Mouse (Mus musculus) limb, embryonic 11.5 days (tissue): ENCODE results near the gene Gm13283. TPM values are rescaled to one million over a fixed set of nuclear protein-coding genes. Genes with fewer than 3 reads are reported as not detected.
"Not testable (repeated sequence)": the region's sequence is repeated elsewhere in the genome, so short reads cannot be mapped to it uniquely, and the experiment has no call there.

ENCODE experiments used
- ATAC-seq: fragments of 200-750 bp; cut with Nextera tagmentation; 2 replicates; pipeline ENCODE4 v1.8.0; 2017; ENCODE audit warnings: low read depth; ENCODE audit not compliant: insufficient number of reproducible peaks, low FRiP score, low TSS enrichment
- DNase-seq: peaks from one replicate; pipeline ENCODE4 v3.0.0-alpha.2; 2015; ENCODE audit warnings: low spot score
- H3K27ac ChIP-seq: fragments of 300-500 bp; sonication (generic); replicated peaks from 2 replicates; pipeline ENCODE4 v1.5.1; 2014; ENCODE audit warnings: low read depth, mild to moderate bottlenecking, low read length
- H3K27me3 ChIP-seq: fragments of 300-500 bp; sonication (generic); 2 replicates; pipeline ENCODE4 v1.6.1; 2014; ENCODE audit warnings: mild to moderate bottlenecking, low read length, mixed read lengths; ENCODE audit not compliant: control insufficient read depth, insufficient read depth
- H3K36me3 ChIP-seq: fragments of 300-500 bp; sonication (generic); 2 replicates; pipeline ENCODE4 v1.6.1; 2014; ENCODE audit warnings: mild to moderate bottlenecking, low read length, moderate library complexity, mixed read lengths; ENCODE audit not compliant: control insufficient read depth, insufficient read depth
- H3K4me1 ChIP-seq: fragments of 300-500 bp; sonication (generic); 2 replicates; pipeline ENCODE4 v1.6.1; 2014; ENCODE audit warnings: low read length, mixed read lengths; ENCODE audit not compliant: control insufficient read depth, insufficient read depth
- H3K4me2 ChIP-seq: fragments of 300-500 bp; sonication (generic); 2 replicates; pipeline ENCODE4 v1.6.1; 2014; ENCODE audit warnings: low read depth, mild to moderate bottlenecking, moderate library complexity; ENCODE audit not compliant: severe bottlenecking
- H3K4me3 ChIP-seq: fragments of 300-500 bp; sonication (generic); 2 replicates; pipeline ENCODE4 v1.5.1; 2014; ENCODE audit warnings: low read depth, low read length
- H3K9ac ChIP-seq: fragments of 300-500 bp; sonication (generic); 2 replicates; pipeline ENCODE4 v1.6.1; 2014; ENCODE audit warnings: mild to moderate bottlenecking, low read length
- H3K9me3 ChIP-seq: fragments of 300-500 bp; sonication (generic); 2 replicates; pipeline ENCODE4 v1.6.1; 2016; ENCODE audit warnings: low read length; ENCODE audit not compliant: control insufficient read depth
- WGBS: fragments of 180-500 bp; shearing (Covaris S2); extraction: QIAGEN DNeasy Blood & Tissue Kit; methylation state at CpG from one replicate; pipeline ENCODE4 v1.1.7; 2014; 5-methylcytosine and 5-hydroxymethylcytosine counted together
- polyA plus RNA-seq: library from polyadenylated mRNA; unstranded; fragments of >200 nt; fragmentation: Nextera tagmentation; extraction: Ambion mirVana; gene quantifications from 2 replicates; pipeline ENCODE4 v1.2.1, GENCODE M21; 2014

Gene Gm13283
- polyA plus RNA-seq: 0.13 TPM in 1 of 2 replicates, not detected in the other

GRCm38 (mm10) chr4:88759610-88760268 is at the start of gene Gm13283:
Gene Gm13283 (plus strand): TSS chr4:88760119.
- H3K27ac ChIP-seq, H3K4me1 ChIP-seq, DNase-seq, H3K9me3 ChIP-seq, H3K4me3 ChIP-seq, H3K27me3 ChIP-seq, H3K36me3 ChIP-seq, ATAC-seq, H3K9ac ChIP-seq: not testable (repeated sequence)
- WGBS: 26% methylated on average over 6 of the region's 14 CpGs
- peak within 1 kb of the TSS; percentile 17; the same call in 1 of the 2 replicates for H3K4me2 ChIP-seq

GRCm38 (mm10) chr4:88714281-88714680 is 45.6 kb upstream of the Gm13283 start:
- ATAC-seq (no peak), DNase-seq (no peak)
- Histone ChIP-seq H3K4me1 (peaks cover 5% of the 10 kb centered on the region; the same call in 1 of the 2 replicates), H3K9me3 (0 out of 2 replicates have a peak, but pooled peaks cover 2% of the 10 kb centered on the region), H3K4me3 (no peak overlapping the region), H3K27me3 (no peaks in the 10 kb centered on the region), H3K9ac (no peak overlapping the region), H3K36me3 (peaks cover 4% of the 10 kb centered on the region; the same call in 1 of the 2 replicates), H3K4me2 (no peak overlapping the region), H3K27ac (no peak overlapping the region)
- 85% methylated on average over 1 of the region's 1 CpGs for WGBS

GRCm38 (mm10) chr4:88715059-88715458 is 44.9 kb upstream of the Gm13283 start:
- H3K4me1 ChIP-seq: peaks cover 6% of the 10 kb centered on the region; the same call in 1 of the 2 replicates
- H3K4me3 ChIP-seq: no peak overlapping the region
- H3K9ac ChIP-seq: no peak overlapping the region
- H3K4me2 ChIP-seq: no peak overlapping the region
- 0 out of 2 replicates have a peak, but pooled peaks cover 2% of the 10 kb centered on the region for H3K9me3 ChIP-seq
- peaks cover 4% of the 10 kb centered on the region; the same call in 1 of the 2 replicates for H3K36me3 ChIP-seq
- H3K27ac ChIP-seq: no peak overlapping the region
- H3K27me3 ChIP-seq: no peaks in the 10 kb centered on the region
- DNase-seq: no peak
- no peak for ATAC-seq

GRCm38 (mm10) chr4:88718715-88719114 is 41.2 kb upstream of the Gm13283 start:
- Histone ChIP-seq H3K36me3 (peaks cover 4% of the 10 kb centered on the region; the same call in 1 of the 2 replicates), H3K4me3 (no peak overlapping the region), H3K4me2 (peak overlapping the region; percentile 31), H3K27ac (no peak overlapping the region), H3K4me1 (peaks cover 18% of the 10 kb centered on the region), H3K9ac (no peak overlapping the region), H3K27me3 (no peaks in the 10 kb centered on the region), H3K9me3 (0 out of 2 replicates have a peak, but pooled peaks cover 2% of the 10 kb centered on the region)
- no peak for ATAC-seq
- 83% methylated on average over 1 of the region's 1 CpGs for WGBS
- DNase-seq: no peak

GRCm38 (mm10) chr4:88721791-88722721 is 37.9 kb upstream of the Gm13283 start, which contains the start of the genes Gm26566 and Klhl9:
Gene Gm26566 (plus strand): TSS chr4:88721805.
Gene Klhl9 (minus strand): TSS chr4:88722465.
- Histone ChIP-seq H3K27ac (peak within 1 kb of the TSS; percentile 91), H3K4me3 (peak within 1 kb of the TSS; percentile 77), H3K4me1 (peaks cover 18% of the 10 kb centered on the region), H3K4me2 (peak within 1 kb of the TSS; percentile 63), H3K27me3 (no peaks in the 10 kb centered on the region), H3K36me3 (no peaks in the 10 kb centered on the region; the same call in 1 of the 2 replicates), H3K9me3 (no peaks in the 10 kb centered on the region), H3K9ac (peak within 1 kb of the TSS; percentile 96)
- ATAC-seq (peak; percentile 99), DNase-seq (peak; percentile 95)
- WGBS: under 1% methylated on average over 82 of the region's 82 CpGs

GRCm38 (mm10) chr4:88723497-88724090 is 36.3 kb upstream of the Gm13283 start:
- H3K36me3 ChIP-seq: no peaks in the 10 kb centered on the region; the same call in 1 of the 2 replicates
- no peaks in the 10 kb centered on the region for H3K27me3 ChIP-seq
- no peaks in the 10 kb centered on the region for H3K9me3 ChIP-seq
- no peak overlapping the region for H3K27ac ChIP-seq
- H3K4me2 ChIP-seq: no peak overlapping the region
- H3K4me3 ChIP-seq: no peak overlapping the region
- no peak overlapping the region for H3K9ac ChIP-seq
- DNase-seq (no peak), ATAC-seq (no peak)
- 64% methylated on average over 8 of the region's 8 CpGs for WGBS
- peaks cover 17% of the 10 kb centered on the region for H3K4me1 ChIP-seq

GRCm38 (mm10) chr4:88726727-88727126 is 33.2 kb upstream of the Gm13283 start:
- WGBS: 89% methylated on average over 6 of the region's 6 CpGs
- H3K9me3 ChIP-seq: no peaks in the 10 kb centered on the region
- no peak overlapping the region for H3K9ac ChIP-seq
- no peak overlapping the region for H3K4me3 ChIP-seq
- no peak for DNase-seq
- no peaks in the 10 kb centered on the region for H3K27me3 ChIP-seq
- H3K36me3 ChIP-seq: no peaks in the 10 kb centered on the region
- no peak overlapping the region for H3K27ac ChIP-seq
- no peaks in the 10 kb centered on the region for H3K4me1 ChIP-seq
- no peak for ATAC-seq
- no peak overlapping the region for H3K4me2 ChIP-seq

GRCm38 (mm10) chr4:88727324-88727723 is 32.6 kb upstream of the Gm13283 start:
- Histone ChIP-seq H3K36me3 (no peaks in the 10 kb centered on the region), H3K4me2 (no peak overlapping the region), H3K9me3 (no peaks in the 10 kb centered on the region), H3K4me3 (no peak overlapping the region), H3K27me3 (no peaks in the 10 kb centered on the region), H3K4me1 (no peaks in the 10 kb centered on the region), H3K27ac (no peak overlapping the region), H3K9ac (no peak overlapping the region)
- ATAC-seq (0 out of 2 replicates have a peak, but pooled peaks have one; percentile 67), DNase-seq (no peak)
- 0% methylated on average over 1 of the region's 1 CpGs for WGBS
